Mouse (Mus musculus) brain, embryonic 14.5 days (tissue): ENCODE measurements at regions not wholly inside any gene's neighbourhood (a gene's known extent, or its start where the extent isn't known, plus 50 kb on each side); places are given as distances from the start of the nearest gene placed in this dataset.

Experiments
- DNase-seq: peaks from one replicate; pipeline ENCODE4 v3.0.0-alpha.2; 2011; ENCODE audit warnings: low read depth
- CTCF ChIP-seq: fragments of 200-500 bp; IDR thresholded peaks from 2 replicates; pipeline ENCODE4 v1.5.1; 2012; ENCODE audit warnings: inconsistent platforms, mild to moderate bottlenecking, moderate library complexity, borderline replicate concordance; ENCODE audit not compliant: insufficient read depth, insufficient read length; ENCODE audit errors: extremely low read depth
- POLR2A ChIP-seq: fragments of 200-500 bp; IDR thresholded peaks from 2 replicates; pipeline ENCODE4 v1.6.1; 2012; ENCODE audit warnings: mild to moderate bottlenecking, inconsistent platforms, borderline replicate concordance; ENCODE audit not compliant: poor library complexity, insufficient read depth, insufficient read length, severe bottlenecking; ENCODE audit errors: extremely low read depth

DNA sequence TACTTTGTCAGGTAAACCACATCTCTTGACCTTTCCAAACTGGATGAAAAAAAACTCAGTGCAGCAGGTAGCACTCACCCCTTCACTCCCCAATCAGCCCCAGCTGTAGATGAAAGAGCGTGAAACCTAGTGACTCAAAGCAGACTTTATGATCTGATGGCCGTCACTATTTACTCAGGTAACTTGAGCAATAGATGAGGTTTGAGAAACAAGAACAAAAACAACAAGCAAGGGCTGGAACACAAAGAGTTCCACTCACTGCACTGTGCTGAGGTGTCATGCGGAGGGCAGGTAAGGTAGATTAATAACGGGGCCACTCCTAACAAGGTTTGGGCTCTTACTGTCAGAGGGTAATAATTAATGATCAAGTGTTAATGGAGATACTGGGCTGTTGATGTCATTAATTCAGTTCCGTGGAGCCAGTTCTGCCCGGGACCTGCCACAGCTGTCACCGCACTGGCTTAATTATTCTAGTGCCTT, 170.4 kb upstream of the Zeb2 start:
- no peak for DNase-seq
- no peak for TF ChIP-seq POLR2A
- no peak for TF ChIP-seq CTCF

DNA sequence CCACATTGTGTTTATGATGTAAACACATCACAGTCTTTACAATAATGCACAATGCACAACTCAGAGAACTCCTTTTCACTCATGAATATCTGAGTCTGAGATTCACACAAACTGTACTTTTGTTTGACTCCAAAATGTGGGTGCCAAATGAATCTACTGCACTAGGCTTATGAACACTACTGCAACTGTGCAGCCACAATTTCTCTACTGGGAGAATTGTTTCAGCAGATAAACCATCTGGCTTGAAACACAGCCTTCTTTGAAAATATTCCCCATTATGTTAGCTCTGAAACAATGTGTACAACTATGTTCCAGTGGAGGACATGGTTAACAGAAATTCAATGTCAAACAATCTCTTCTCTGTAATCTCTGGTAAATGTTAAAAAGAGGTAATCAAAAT, 166.6 kb upstream of the Zeb2 start:
- TF ChIP-seq CTCF (no peak), POLR2A (no peak)
- DNase-seq = no peak

DNA sequence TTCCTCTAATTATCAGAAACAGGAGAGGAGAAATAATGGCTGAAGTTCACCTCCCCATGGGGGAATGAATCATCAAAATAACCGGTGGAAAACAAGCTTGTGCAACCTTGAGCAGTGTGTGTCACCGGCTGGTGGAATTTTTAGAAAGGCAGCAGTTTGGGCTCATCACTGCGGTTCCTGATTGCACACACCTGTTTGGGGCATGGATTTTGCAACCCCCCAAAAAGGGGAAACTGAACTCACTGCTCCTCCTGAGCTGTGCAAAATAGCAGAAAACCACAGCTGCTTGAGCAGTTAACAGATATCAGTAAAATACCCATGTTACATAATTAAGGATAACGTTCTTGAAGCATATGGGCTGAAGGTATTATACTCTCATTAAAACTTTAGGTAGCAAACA, 162.3 kb upstream of the Zeb2 start:
- no peak for TF ChIP-seq CTCF
- TF ChIP-seq POLR2A = no peak

DNA sequence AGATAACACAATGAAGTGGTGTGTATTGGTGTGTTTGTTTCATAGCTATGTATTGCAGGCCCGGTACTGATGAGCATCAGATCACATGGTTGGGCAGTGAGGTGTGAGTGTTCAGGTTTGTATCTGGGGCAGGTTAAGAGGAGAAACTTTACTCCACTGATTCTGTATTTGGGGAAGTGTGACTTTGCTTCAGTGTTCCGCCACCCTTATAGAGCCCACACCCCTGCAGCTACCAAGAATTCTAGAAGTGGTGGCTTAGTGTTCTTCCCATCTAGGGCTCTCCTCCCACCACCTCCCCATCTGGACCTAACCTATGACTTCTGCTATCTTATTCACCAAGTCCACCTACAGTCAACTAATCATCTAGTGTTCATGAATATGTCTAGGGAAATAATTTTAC, 160.4 kb upstream of the Zeb2 start:
- DNase-seq = no peak
- TF ChIP-seq CTCF = no peak
- TF ChIP-seq POLR2A = no peak

More for the DNA sequence above, 162.3 kb upstream of the Zeb2 start:
- no peak for DNase-seq

DNA sequence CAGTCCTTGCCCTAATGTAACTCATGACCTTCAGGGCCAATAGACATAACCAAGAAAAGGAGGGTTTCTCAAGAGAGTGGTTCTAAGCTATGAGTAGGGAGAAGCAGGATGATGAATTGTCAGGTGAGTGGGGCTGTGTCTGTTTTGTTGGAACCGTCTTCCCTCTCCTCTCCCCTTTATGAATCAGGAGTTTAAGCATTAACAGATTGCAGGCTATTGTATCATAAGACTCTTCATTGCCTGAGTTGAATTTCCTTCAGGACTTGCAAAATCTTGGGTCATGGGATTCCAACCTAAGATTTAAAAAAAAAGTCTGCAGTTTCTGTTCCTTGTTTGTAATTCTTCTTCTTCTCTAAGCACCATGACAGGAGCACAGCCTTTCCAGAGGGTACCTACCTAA, 159.5 kb upstream of the Zeb2 start:
- no peak for DNase-seq
- no peak for TF ChIP-seq CTCF
- no peak for TF ChIP-seq POLR2A

DNA sequence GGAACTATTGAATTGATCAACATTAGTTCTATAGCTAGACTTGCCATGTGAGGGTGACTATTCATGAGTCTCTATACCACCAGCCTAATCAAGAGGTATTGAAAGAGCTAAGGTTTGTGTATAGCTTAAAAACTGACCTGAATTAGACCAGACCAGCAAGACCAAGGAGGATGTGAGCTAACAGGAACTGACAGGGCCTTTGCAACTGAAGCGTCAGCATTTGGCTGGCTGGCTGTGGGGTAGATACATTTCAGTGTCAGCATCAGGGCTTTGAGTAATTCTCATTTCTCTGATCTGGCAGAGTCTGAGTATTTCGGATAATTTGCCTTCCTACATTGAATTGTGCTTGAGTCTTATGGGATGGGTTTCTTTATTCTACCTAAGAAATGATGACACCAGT, 152.8 kb upstream of the Zeb2 start:
- TF ChIP-seq POLR2A (no peak), CTCF (no peak)
- DNase-seq = no peak

DNA sequence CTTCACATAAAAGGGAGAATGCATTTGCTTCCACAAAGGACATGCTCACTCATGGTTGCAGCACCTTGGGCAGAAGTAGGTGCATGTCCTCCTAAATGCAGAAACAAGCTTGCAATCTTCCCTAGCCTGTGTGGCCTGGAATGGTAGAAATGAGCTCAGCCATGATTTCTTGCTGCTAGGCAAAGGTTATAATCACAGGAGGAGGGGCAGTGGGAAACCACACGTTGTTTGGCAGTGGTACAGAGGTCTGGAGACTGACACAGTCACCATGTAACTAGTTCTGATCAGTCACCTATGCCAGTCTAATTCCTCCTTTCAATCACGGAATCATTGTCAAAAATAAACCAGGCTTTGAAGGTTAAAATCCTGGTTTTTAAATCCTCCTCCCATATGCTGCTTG, 148.6 kb upstream of the Zeb2 start:
- TF ChIP-seq CTCF (no peak), POLR2A (no peak)
- no peak for DNase-seq

DNA sequence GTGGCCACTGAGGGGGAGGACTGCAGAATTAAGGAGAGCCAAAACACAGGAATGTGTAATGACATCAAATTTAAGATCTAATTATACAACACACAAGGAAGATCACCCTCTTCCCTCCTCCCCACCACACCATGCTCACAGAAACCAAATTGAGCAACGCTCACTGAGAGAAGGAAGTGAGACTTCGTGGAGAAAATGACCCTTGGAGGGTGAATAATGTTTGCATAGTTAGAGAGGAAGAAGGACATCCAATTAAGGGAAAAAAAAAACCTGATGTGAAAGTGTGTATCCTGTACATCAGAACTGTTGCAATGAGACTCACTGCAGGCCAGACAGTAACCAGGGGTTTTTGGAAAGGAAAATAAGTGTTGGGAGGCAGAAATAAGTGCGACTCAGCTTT, 144.8 kb upstream of the Zeb2 start:
- DNase-seq = no peak
- no peak for TF ChIP-seq POLR2A
- no peak for TF ChIP-seq CTCF

DNA sequence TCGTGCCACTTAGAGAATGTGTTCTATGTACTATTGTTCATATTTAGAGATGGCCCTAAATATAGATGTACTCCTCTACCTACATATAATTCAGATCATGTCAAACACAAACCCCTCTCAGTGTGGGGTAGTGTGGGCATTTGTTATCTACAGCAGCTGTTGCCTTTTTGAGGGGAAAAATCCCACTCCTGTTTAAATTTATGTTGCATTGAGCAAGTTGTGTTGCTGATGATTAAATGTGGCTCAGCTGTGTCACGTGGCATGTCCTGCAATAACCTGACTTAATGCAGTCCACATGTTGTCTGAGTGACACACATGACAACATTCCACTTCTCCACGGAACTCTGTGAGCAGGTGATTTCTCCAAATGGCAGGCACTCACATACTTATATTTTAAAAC, 141.7 kb upstream of the Zeb2 start:
- TF ChIP-seq CTCF (no peak), POLR2A (no peak)
- DNase-seq = no peak

DNA sequence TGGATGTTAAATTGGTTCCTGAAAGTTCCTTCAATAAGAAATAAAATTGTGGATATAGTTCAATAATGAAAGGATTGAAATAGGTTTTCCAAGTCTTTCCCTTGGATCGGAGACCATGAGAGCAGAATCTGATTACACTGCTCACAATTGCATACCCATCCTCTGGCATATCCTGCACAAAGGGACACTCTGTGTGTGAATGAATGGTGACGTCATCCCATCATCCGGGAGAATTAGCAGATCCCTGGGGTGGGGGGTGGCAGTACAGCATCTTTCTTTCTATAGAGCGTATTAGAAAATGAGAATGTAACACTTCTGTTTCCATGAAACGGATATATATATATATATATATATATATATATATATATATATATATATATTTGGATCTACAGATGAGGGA, 139.2 kb upstream of the Zeb2 start:
- no peak for TF ChIP-seq CTCF
- peak; percentile 14 for DNase-seq

DNA sequence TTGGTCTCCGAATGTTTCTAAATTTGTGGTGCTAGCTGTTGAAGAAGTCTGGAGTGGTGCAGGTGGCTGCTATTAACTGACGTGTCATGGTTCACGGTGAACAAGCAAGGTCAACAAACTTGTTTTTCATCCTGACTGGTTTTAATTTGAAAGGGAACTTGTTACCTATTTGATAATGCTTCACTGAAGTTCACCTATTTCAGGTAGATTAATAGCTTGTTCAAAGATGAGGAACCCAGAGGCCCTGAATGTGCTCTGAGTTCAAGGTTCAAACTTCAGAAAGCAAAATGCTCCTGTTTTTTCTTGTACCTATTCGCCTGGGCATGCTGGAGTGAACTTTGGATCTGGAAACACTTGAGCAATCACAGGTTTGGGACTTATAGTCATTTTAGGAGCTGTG, 136.7 kb upstream of the Zeb2 start:
- DNase-seq = no peak
- TF ChIP-seq POLR2A (no peak), CTCF (no peak)

DNA sequence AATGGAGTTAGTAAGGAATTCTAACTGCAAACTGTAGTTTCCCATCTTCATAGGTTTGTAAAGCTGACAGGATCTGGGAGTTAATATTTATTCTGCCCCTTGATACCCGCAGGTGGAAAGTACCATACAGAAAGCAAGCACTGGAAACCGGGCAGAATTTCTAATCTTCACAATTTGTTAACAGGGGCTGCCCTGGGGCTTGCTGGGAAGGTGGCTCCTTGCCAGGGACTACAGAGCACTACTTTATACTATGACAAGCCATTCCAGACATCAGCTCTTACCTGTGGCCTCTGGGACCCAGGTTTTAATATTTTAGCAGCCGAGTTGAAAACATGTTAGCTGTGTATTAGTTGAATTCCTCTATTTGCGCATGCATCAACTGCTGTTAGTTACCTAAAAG, 135.1 kb upstream of the Zeb2 start:
- DNase-seq = peak; percentile 13
- TF ChIP-seq POLR2A (no peak), CTCF (no peak)

DNA sequence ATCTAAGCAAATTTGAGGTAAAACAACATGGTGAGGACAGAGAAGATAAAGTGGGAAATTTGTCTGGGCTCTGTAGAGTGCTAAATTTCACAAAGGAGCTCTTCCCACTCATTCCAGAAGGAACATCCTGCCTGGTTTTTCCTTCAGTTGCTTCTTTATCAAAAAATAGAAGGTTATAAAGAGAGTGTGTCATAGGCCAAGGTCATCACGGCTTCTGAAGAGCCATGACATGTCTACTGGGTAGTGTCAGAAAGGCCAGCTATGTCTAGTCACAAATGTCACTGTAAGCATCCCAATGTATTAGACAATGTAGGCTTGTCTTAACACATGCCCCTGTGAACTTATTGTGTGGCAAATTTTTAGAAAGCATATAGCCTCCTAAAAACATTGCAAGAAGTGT, 132.5 kb upstream of the Zeb2 start:
- DNase-seq = no peak
- TF ChIP-seq CTCF (no peak), POLR2A (no peak)
